Mouse (Mus musculus) heart, postnatal 0 days (tissue): ENCODE results near the gene Blcap.

Experiments
- CTCF ChIP-seq: IDR thresholded peaks from 2 replicates; pipeline ENCODE4 v1.5.1; 2016; ENCODE audit warnings: antibody characterized with exemption, control low read depth, low read depth
- EP300 ChIP-seq: IDR thresholded peaks from 2 replicates; pipeline ENCODE4 v1.6.1; 2016; ENCODE audit warnings: antibody characterized with exemption, low read depth

GRCm38 (mm10) chr2:157550292-157550691 lies 20.8 kb downstream of the Blcap start:
- TF ChIP-seq CTCF (no peak), EP300 (no peak)
